Mouse (Mus musculus): ENCODE measurements around the gene Taar7f.
A peak's percentile ranks its signal among the peaks of the same experiment; 100 is the strongest.
"Not testable (repeated sequence)": the region's sequence is repeated elsewhere in the genome, so short reads cannot be mapped to it uniquely, and the experiment has no call there.

Gene Taar7f

GRCm38 (mm10) chr10:24049210-24049609, at the start of gene Taar7f:
Gene Taar7f (plus strand): TSS chr10:24049510.
- no peak for DNase-seq (ENCODE audit: low spot score in 2 of 2)

- DNase-seq (ENCODE audit: low spot score in 2 of 2): no peak
Measured at GRCm38 (mm10) chr10:23999639-24000038, 49.7 kb upstream of the Taar7f start, which contains the start of gene Taar7b. Gene Taar7b (plus strand): TSS chr10:23999939.

GRCm38 (mm10) chr10:24006442-24006841, 42.9 kb upstream of the Taar7f start:
- DNase-seq (ENCODE audit: low spot score in 2 of 2): no peak

GRCm38 (mm10) chr10:24007034-24007433, 42.3 kb upstream of the Taar7f start:
- DNase-seq (ENCODE audit: low spot score in 2 of 2): no peak

DNA sequence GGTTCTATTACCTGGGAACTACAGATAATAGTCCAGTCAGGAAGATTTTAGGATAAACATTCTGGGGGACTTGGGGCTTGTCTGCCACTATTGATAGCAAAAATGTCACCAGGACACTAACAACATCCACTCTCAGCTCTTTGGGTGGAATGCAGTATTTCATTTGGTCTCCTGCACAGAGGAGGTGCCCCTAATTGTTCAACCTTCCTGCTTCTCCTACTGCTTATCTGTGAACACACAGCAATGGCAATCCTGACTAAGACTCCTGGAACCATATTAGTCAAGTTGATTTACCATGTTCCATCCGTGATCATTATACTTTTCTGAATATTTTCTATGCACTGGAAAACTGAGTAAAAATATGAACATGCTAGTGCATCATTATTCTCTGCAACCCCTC, 41.2 kb upstream of the Taar7f start:
- no peak for DNase-seq (ENCODE audit: low spot score in 2 of 2)

DNA sequence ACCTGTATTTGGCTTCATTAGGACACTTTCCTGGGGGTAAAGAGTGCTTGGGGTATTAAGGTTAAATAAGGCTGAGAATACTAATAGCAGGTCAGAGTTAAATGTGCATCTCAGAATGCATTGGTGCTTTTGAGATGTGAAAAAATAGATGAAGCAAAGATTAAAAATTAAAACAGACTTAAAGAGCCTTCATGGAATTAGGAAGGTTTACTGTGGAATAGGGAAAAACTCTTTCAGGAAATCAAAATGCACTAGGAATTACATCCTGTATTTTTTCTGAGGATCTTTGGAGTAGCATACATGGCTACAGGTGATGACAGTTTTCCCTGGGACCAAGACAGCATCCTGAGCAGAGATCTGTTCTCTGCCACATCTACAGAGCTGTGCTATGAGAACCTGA, 22.4 kb upstream of the Taar7f start, which contains the start of gene Taar7d:
Gene Taar7d, plus strand, starts transcription at position 301 of the 400 bp plus-strand sequence.
- no peak for DNase-seq (ENCODE audit: low spot score in 2 of 2)

GRCm38 (mm10) chr10:24031347-24031746, 18.0 kb upstream of the Taar7f start:
- no peak for DNase-seq (ENCODE audit: low spot score in 2 of 2)

DNA sequence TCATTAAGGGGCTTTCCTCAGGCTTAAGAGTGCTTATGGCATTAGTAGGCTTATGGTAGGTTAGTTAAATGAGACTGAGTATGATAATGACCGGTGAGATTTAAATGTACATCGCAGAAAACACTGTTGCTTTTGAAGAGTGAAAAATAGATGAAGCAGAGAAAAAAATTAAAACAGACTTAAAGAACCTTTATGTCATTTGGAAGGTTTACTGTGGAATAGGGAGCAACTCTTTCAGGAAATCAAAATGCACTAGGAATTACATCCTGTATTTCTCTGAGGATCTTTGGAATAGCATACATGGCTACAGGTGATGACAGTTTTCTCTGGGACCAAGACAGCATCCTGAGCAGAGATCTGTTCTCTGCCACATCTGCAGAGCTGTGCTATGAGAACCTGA, 12.0 kb upstream of the Taar7f start, which contains the start of gene Taar7e:
Gene Taar7e, plus strand, starts transcription at position 301 of the 400 bp plus-strand sequence.
- no peak for DNase-seq (ENCODE audit: low spot score in 2 of 2)

DNA sequence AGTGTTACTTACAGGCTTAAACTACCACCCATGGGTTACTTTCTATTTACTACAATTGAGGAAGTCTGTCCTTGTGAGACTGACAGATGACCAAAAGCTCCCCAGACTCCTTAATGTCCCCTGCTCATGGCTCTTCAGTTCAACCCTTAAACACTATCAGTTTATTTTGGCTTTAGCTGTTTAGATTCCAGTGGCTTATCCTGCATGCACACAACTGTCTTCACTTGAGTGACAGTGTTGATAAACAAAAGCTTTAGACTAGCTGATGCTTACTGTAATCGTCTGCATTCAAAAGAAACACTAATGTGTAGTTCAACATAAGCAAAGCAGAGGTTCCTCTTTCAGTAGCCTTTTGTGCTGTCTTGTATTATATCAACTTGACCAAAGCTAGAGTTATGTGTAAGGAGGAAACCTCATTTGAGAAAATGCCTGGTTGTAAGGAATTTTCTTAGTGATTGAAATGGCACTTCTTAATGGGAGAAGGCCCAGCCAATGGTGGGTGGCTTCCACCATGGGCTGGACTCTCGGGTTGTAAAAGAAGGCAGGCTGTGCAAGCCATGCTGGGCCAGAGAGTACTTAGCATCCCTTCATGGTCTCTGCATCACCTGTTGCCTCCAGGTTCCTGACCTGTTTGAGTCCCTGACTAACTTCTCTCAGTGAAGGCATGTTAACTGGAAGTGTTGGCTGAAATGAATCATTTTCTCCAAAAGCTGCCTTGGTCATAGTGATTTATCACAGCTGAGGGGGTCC, 9.0 kb upstream of the Taar7f start:
- DNase-seq (ENCODE audit: low spot score in 2 of 2): no peak

DNA sequence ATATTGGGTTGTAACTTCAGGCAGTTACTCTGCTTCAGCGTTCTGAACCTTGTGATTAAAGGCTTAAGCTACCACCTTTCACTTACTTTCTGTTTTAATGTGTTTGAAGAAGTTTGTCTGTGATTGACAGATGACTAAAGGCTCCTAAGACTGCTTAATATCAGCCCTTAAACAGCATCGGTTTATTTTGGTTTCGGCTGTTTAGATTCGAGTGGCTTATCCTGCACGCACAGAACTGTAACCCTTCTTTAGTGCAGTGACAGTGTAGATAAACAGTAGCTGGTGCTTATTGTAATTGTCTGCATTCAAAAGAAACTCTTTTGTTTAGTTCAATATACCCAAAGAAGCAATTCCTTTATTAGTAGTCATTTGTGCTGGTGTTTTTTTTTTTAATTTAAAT, 2.7 kb downstream of the Taar7f start:
- no peak for DNase-seq (ENCODE audit: low spot score in 2 of 2)

GRCm38 (mm10) chr10:24058986-24059385, 9.7 kb downstream of the Taar7f start:
- no peak for DNase-seq (ENCODE audit: low spot score in 2 of 2)

- DNase-seq (ENCODE audit: low spot score in 2 of 2): not testable (repeated sequence)
Measured at GRCm38 (mm10) chr10:24074751-24075150, 25.4 kb downstream of the Taar7f start.

- DNase-seq (ENCODE audit: low spot score in 2 of 2): not testable (repeated sequence)
Measured at GRCm38 (mm10) chr10:24076200-24076599, 26.9 kb downstream of the Taar7f start, which contains the start of gene Taar8a. Gene Taar8a (plus strand): TSS chr10:24076500.

- DNase-seq (ENCODE audit: low spot score in 2 of 2): peak; percentile 40 to 43
Measured at GRCm38 (mm10) chr10:24080166-24080565, 30.9 kb downstream of the Taar7f start.

DNA sequence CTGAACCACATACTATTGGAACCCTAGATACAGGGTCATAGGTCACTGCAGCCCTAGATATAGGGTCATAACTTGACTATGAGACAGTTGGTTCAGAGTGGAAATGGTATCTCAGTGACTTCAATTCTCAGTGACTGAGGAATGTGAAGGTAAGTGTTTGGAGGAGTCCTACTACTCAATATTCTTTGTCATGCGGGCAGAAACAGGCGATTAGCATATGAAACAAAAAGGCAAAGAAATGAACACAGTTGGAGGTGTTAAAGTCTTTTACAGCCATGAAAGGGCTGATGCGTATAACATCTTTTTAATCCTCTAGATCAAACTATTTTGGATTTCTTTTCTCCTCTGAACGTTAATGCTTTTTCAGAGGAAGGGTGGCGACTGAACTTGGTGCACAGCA, 36.6 kb downstream of the Taar7f start:
- no peak for DNase-seq (ENCODE audit: low spot score in 2 of 2)

DNA sequence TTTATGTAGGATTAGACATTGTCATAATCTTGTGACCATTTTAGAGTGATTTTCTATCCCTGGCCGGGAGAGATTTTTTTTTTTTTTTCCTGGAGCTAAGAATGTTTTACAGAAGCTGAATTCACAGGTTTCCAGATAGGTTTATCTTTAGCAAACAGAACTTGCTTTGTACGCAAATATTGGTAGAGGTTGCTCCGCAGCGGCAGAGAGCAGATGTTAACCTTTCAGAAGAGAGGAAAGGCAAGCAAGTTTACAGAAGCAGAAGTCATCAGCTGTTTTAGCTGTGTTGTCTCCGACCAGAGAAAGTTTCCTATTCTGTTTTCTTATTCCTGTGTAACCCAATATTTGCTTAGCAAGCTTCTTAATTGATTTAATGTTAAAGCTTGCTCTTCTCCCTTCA, 37.2 kb downstream of the Taar7f start:
- DNase-seq (ENCODE audit: low spot score in 2 of 2): no peak

GRCm38 (mm10) chr10:24087168-24087567, 37.9 kb downstream of the Taar7f start:
- no peak for DNase-seq (ENCODE audit: low spot score in 2 of 2)

DNA sequence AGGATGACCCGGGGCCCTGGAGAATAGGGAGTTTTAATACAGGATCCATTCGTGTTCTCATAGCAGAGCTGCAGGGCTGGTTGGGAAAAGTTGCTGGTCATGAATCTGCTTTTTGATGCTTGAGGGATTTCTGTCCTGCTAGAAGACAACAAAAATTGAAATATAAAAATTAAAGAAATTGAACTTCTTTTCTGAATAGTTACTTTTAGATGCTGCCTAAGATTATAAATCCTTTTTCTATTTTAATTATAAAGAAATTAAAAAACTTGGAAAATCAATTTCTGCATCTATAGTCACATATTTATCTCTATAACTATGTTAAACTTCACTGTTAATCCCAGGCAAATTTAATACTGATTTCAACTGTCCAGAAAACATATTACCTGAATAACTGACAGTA, 42.9 kb downstream of the Taar7f start, which contains the start of gene Taar8b:
Gene Taar8b, minus strand, starts transcription at position 101 of the 400 bp plus-strand sequence.
- DNase-seq (ENCODE audit: low spot score in 2 of 2): no peak

GRCm38 (mm10) chr10:24097010-24097409, 47.7 kb downstream of the Taar7f start:
- not testable (repeated sequence) for DNase-seq (ENCODE audit: low spot score in 2 of 2)

Measured in frontal cortex, postnatal 36 days (tissue).